Mouse (Mus musculus) heart, embryonic 14.5 days (tissue): Measurements from ENCODE around the gene Cldn15. TPM values are rescaled to one million over a fixed set of nuclear protein-coding genes. Genes with fewer than 3 reads are reported as not detected.

Experiments
- ATAC-seq: fragments of 200-750 bp; cut with Nextera tagmentation; 2 replicates; pipeline ENCODE4 v1.8.0; 2017; ENCODE audit warnings: low read depth, moderate TSS enrichment; ENCODE audit not compliant: insufficient number of reproducible peaks, insufficient read depth, low FRiP score
- H3K27ac ChIP-seq, 2 experiments: fragments of 200-500 bp in 1 of 2; fragments of 300-500 bp in 1 of 2; sonication (generic) in 1 of 2; replicated peaks in 1 of 2; 2 replicates each; pipeline ENCODE4 v1.5.1; 2012 to 2014; ENCODE audit warnings: low read depth in 2 of 2, low read length in 2 of 2, control low read depth in 1 of 2, mild to moderate bottlenecking in 1 of 2, mixed read lengths in 1 of 2; ENCODE audit not compliant: control insufficient read depth in 1 of 2, insufficient read depth in 1 of 2
- H3K27me3 ChIP-seq: fragments of 300-500 bp; sonication (generic); 2 replicates; pipeline ENCODE4 v1.6.1; 2014; ENCODE audit warnings: mild to moderate bottlenecking, low read length, control low read depth; ENCODE audit not compliant: control insufficient read depth, insufficient read depth
- H3K36me3 ChIP-seq: fragments of 300-500 bp; sonication (generic); 2 replicates; pipeline ENCODE4 v1.6.1; 2014; ENCODE audit warnings: mild to moderate bottlenecking, control low read depth, low read length, mixed read lengths; ENCODE audit not compliant: control insufficient read depth, insufficient read depth
- H3K4me1 ChIP-seq, 2 experiments: fragments of 200-500 bp in 1 of 2; fragments of 300-500 bp in 1 of 2; sonication (generic) in 1 of 2; 2 replicates each; pipeline ENCODE4 v1.6.1; 2012 to 2014; ENCODE audit warnings: low read length in 2 of 2, control low read depth in 1 of 2, mixed read lengths in 1 of 2; ENCODE audit not compliant: control insufficient read depth in 2 of 2, insufficient read depth in 2 of 2
- H3K4me2 ChIP-seq: fragments of 300-500 bp; sonication (generic); 2 replicates; pipeline ENCODE4 v1.6.1; 2014; ENCODE audit warnings: mild to moderate bottlenecking, low read length
- H3K4me3 ChIP-seq, 2 experiments: fragments of 200-500 bp in 1 of 2; fragments of 300-500 bp in 1 of 2; sonication (generic) in 1 of 2; 2 replicates each; pipeline ENCODE4 v1.5.1; 2012 to 2014; ENCODE audit warnings: low read length in 2 of 2, mild to moderate bottlenecking in 2 of 2, control low read depth in 1 of 2, low read depth in 1 of 2, moderate library complexity in 1 of 2; ENCODE audit not compliant: control insufficient read depth in 1 of 2, insufficient read depth in 1 of 2
- H3K9ac ChIP-seq: fragments of 300-500 bp; sonication (generic); 2 replicates; pipeline ENCODE4 v1.6.1; 2014; ENCODE audit warnings: mild to moderate bottlenecking, low read length
- H3K9me3 ChIP-seq: fragments of 300-500 bp; sonication (generic); 2 replicates; pipeline ENCODE4 v1.6.1; 2016; ENCODE audit warnings: low read length, control low read depth; ENCODE audit not compliant: control insufficient read depth
- WGBS: fragments of 180-500 bp; shearing (Covaris S2); extraction: QIAGEN DNeasy Blood & Tissue Kit; methylation state at CpG from one replicate; pipeline ENCODE4 v1.1.7; 2014; 5-methylcytosine and 5-hydroxymethylcytosine counted together
- polyA plus RNA-seq: library from polyadenylated mRNA; unstranded; fragments of >200 nt; fragmentation: Nextera tagmentation; extraction: Ambion mirVana; gene quantifications from 2 replicates; pipeline ENCODE4 v1.2.1, GENCODE M21; 2014

Gene Cldn15
- 5.3 TPM in 2 replicates for polyA plus RNA-seq

DNA sequence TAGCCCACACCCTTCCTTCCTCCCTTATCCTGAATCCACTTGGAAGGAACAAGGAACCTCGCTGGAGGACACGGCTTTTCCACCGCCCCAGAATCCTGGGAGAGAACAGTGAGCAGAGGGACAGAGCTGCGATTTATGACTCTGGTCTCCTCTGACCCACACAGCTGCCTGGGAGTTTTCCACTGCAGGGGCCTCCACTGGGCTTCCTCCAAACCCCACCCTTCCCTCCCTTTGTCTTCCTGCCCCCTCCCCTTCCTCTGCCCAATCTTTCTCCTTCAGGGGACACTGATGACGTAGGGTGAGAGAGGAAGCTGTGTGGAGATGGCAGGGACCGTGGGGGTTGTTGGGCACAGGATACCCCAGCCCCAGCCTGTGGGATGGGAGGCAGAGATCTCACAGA, at the start of gene Cldn15:
Cldn15 (plus strand) TSS at position 286 of the 400 bp plus-strand sequence.
- peak within 1 kb of the TSS; percentile 65 to 79 for H3K27ac ChIP-seq
- H3K4me1 ChIP-seq = peaks cover 17 to 34% of the 10 kb centered on the region in 2 experiments
- no peaks in the 10 kb centered on the region for H3K9me3 ChIP-seq
- peak; percentile 24; the same call in 1 of the 2 replicates for ATAC-seq
- H3K9ac ChIP-seq = peak within 1 kb of the TSS; percentile 12; the same call in 1 of the 2 replicates
- WGBS = 59% methylated on average over 6 of the region's 6 CpGs
- H3K27me3 ChIP-seq = no peaks in the 10 kb centered on the region
- H3K36me3 ChIP-seq = peaks cover 37% of the 10 kb centered on the region
- no peak within 1 kb of the TSS for H3K4me2 ChIP-seq
- H3K4me3 ChIP-seq = no peak within 1 kb of the TSS

- no peak for ATAC-seq
- Histone ChIP-seq H3K27me3 (no peaks in the 10 kb centered on the region), H3K9ac (no peak overlapping the region), H3K27ac (no peak overlapping the region), H3K9me3 (no peaks in the 10 kb centered on the region), H3K4me2 (no peak overlapping the region), H3K4me3 (no peak overlapping the region), H3K36me3 (peaks cover 12% of the 10 kb centered on the region), H3K4me1 (peaks cover 5 to 6% of the 10 kb centered on the region in 2 experiments; a peak in 2 of 4 replicates)
- 95% methylated on average over 8 of the region's 8 CpGs for WGBS
These were observed 48.7 kb upstream of the Cldn15 start for GRCm38 (mm10) chr5:136917613-136918242.

DNA sequence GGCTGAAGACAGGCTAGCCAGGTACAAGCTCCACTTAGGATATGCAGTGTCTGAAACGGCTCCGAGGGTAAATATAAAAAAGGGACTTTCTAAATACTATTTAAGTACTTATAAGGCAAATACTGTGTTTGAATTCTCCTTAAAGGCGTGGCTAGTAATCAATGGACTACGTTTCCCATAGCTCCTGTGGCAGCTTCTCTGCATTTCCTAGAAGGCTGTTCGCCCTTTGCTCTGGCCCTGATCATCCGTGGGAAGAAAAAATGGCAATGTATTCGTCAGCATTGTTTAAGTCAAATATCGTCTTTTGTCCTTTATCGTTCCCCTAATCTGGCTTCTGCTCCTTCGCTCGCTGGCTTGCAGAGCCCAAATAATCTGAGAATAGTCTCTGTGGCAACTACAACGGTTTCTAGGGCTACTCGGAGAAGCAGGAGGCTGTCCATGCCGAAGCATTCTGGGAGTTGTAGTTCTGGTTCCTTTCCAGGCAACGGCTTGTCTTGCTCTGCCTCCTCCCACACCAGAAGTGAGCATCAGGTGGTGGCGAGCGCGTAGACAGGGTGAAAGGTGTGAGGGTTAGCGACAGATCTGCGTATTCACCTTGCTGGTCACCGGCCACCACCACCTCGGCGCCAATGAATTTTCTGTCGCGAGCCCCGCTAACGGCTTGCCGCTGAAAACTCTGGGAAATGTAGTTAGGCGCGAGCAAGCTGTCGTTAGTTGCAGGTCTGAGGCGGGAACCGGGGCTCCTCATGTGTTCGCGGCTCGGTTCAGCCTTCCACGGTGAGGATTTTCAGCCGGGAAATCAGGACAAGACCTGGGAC, 47.6 kb upstream of the Cldn15 start:
- H3K27me3 ChIP-seq = no peaks in the 10 kb centered on the region
- H3K36me3 ChIP-seq = 0 out of 2 replicates have a peak, but pooled peaks cover under 1% of the 10 kb centered on the region
- WGBS = 3% methylated on average over 38 of the region's 38 CpGs
- no peaks in the 10 kb centered on the region for H3K9me3 ChIP-seq
- peak; percentile 77 for ATAC-seq
- peak overlapping the region; percentile 81 for H3K9ac ChIP-seq
- H3K27ac ChIP-seq = no peak overlapping the region
- H3K4me3 ChIP-seq = peak overlapping the region; percentile 63 to 70
- H3K4me2 ChIP-seq = peak overlapping the region; percentile 93
- H3K4me1 ChIP-seq = peaks cover 5 to 6% of the 10 kb centered on the region in 2 experiments; a peak in 2 of 4 replicates

- WGBS = 23% methylated on average over 17 of the region's 18 CpGs
- H3K9ac ChIP-seq = peak overlapping the region; percentile 81
- H3K27ac ChIP-seq = no peak overlapping the region
- no peaks in the 10 kb centered on the region for H3K27me3 ChIP-seq
- H3K4me3 ChIP-seq = peak overlapping the region; percentile 63 to 70
- peaks cover 5 to 6% of the 10 kb centered on the region in 2 experiments; a peak in 2 of 4 replicates for H3K4me1 ChIP-seq
- H3K36me3 ChIP-seq = no peaks in the 10 kb centered on the region
- peak overlapping the region; percentile 93 for H3K4me2 ChIP-seq
- H3K9me3 ChIP-seq = no peaks in the 10 kb centered on the region
- ATAC-seq = no peak
These were observed 46.7 kb upstream of the Cldn15 start for GRCm38 (mm10) chr5:136919546-136920301.

GRCm38 (mm10) chr5:136922830-136923229, 43.6 kb upstream of the Cldn15 start:
- no peaks in the 10 kb centered on the region for H3K36me3 ChIP-seq
- H3K4me2 ChIP-seq = no peak overlapping the region
- H3K27ac ChIP-seq = no peak overlapping the region
- no peaks in the 10 kb centered on the region for H3K9me3 ChIP-seq
- no peaks in the 10 kb centered on the region for H3K27me3 ChIP-seq
- ATAC-seq = no peak
- 84% methylated on average over 9 of the region's 9 CpGs for WGBS
- no peak overlapping the region for H3K9ac ChIP-seq
- H3K4me1 ChIP-seq = peaks cover 5 to 6% of the 10 kb centered on the region in 2 experiments; a peak in 2 of 4 replicates
- H3K4me3 ChIP-seq = no peak overlapping the region

DNA sequence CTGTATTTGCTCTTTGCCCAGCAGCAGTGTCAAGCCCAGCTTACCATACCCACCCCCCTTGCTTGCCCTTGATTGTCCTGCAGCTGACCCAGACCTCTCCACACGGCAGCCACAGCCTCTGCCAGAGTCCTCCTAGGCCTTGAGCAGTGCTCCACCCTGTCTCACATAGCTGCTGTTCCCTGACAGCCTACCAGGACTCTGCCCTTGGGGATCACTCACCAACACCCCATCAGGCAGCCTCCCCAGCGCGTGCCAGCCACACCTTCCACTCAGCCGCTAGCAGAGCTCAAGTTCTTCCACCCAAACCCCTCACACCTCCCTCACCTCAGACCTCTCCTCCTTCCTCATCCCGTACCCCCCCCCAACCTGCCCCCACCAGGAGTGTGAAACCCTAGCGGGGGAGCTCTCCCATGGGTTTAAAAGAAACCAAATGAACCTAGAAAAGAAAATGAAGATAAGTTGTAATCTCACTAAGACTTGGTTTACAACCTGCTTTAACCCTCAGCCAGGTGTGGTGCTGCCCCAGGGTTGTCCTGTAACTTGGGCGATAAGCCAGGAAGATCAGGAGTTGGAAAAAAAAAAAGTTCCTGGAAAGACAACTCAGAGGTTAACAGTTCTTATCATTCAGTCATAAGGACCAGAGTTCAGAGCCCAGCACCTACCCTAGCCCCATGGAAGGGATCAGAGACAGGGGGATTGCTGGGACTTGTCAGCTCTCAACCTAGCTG, 42.5 kb upstream of the Cldn15 start:
- Histone ChIP-seq H3K4me1 (peaks cover 5 to 6% of the 10 kb centered on the region in 2 experiments; a peak in 2 of 4 replicates), H3K4me2 (no peak overlapping the region), H3K9me3 (no peaks in the 10 kb centered on the region), H3K27ac (no peak overlapping the region), H3K4me3 (no peak overlapping the region), H3K27me3 (no peaks in the 10 kb centered on the region), H3K9ac (no peak overlapping the region), H3K36me3 (no peaks in the 10 kb centered on the region)
- WGBS = 47% methylated on average over 7 of the region's 7 CpGs
- no peak for ATAC-seq

DNA sequence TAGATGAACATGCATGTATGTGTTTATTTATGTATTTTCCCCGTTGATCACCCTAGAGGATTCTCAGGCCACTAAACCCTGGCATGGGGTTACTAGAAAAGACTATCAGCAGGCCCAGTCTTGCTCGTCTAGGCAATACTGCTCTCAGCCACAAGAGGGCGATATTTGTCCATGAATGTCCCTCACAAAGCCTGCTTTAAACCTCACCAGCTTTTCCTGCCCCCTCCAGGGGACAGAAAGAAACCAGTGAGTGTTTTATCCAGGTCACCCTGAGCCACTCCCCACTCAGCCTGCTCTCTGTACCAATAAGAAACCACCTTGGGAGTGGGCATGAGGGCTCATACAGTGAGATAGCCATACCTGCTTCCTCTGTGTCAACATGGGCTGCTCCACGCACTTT, 37.3 kb upstream of the Cldn15 start:
- Histone ChIP-seq H3K4me3 (no peak overlapping the region), H3K4me1 (no peaks in the 10 kb centered on the region; a peak in 1 of 4 replicates), H3K9ac (no peak overlapping the region), H3K4me2 (no peak overlapping the region), H3K36me3 (no peaks in the 10 kb centered on the region), H3K27ac (no peak overlapping the region), H3K9me3 (no peaks in the 10 kb centered on the region), H3K27me3 (no peaks in the 10 kb centered on the region)
- peak; percentile 59; the same call in 1 of the 2 replicates for ATAC-seq
- 18% methylated on average over 4 of the region's 4 CpGs for WGBS
